Mouse (Mus musculus): ENCODE data around the gene Cxcl9.

Cxcl9 gene

GRCm38 (mm10) chr5:92278942-92279537 lies 48.8 kb downstream of the Cxcl9 start:
- DNase-seq (ENCODE audit: low spot score), result no peak

- DNase-seq (ENCODE audit: low spot score), result peak; percentile 87
Observed at GRCm38 (mm10) chr5:92277437-92278394, 50.2 kb downstream of the Cxcl9 start, which contains the start of gene Naaa. Gene Naaa, minus strand, starts transcription at chr5:92278170.

Measured in embryo, embryonic 10.5 days (tissue).